Mouse (Mus musculus): ENCODE measurements around the gene Traf3. TPM values are rescaled to one million over a fixed set of nuclear protein-coding genes. Genes with fewer than 3 reads are reported as not detected.

Traf3 gene
- polyA plus RNA-seq, 1 experiment from 2014 or later: 17.3 TPM

DNA sequence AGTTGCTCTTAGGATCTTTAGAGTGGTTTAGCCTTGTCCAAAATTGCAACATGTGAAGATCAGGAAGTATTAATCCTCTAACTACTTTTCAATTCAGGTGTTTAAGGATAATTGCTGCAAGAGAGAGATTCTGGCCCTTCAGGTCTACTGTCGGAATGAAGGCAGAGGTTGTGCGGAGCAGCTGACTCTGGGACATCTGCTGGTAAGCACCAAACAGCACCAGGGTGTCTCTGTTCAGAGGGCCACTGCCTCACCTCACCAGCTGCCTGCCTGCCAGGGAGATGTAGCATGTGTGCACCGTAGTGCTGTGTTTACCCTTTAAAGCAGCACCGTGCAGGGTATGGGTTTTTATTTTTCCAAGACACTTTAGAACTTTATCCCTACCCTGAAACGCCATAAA, 76.2 kb downstream of the Traf3 start:
- Histone ChIP-seq H3K27ac (replicated peaks) (no peak overlapping the region), H3K4me3 (no peak overlapping the region), H3K9me3 (no peaks in the 10 kb centered on the region), H3K4me1 (0 out of 2 replicates have a peak, but pooled peaks cover 6% of the 10 kb centered on the region), H3K36me3 (peaks cover 23% of the 10 kb centered on the region; the same call in 1 of the 2 replicates), H3K27me3 (no peaks in the 10 kb centered on the region), H3K9ac (replicated peaks) (no peak overlapping the region), H3K4me2 (replicated peaks) (no peak overlapping the region)
- no peak for ATAC-seq (replicated peaks)
- WGBS: 90% methylated on average over 5 of the region's 5 CpGs

DNA sequence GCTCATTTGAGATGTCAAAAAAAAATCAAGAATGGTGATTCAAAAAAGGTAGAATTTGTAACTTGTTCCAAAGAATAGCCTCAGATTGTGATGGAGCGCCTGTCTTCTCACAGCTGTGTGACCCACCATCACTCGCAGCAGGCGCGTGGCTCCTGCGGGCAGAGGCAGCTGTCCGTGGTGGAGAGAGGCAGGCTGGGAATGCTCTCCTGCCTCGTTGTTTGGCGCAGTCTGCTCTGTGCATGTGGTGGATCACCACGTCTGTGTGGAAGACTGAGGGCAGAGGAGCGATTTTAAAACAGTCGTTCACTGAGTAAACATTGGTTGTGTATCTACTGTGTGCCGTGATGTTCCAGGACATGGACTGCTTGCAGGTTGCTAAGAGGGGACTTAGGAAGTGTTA, 77.6 kb downstream of the Traf3 start:
- Histone ChIP-seq H3K4me2 (replicated peaks) (no peak overlapping the region), H3K9ac (replicated peaks) (no peak overlapping the region), H3K27me3 (no peaks in the 10 kb centered on the region), H3K9me3 (no peaks in the 10 kb centered on the region), H3K4me1 (0 out of 2 replicates have a peak, but pooled peaks cover under 1% of the 10 kb centered on the region), H3K36me3 (peaks cover 24% of the 10 kb centered on the region; the same call in 1 of the 2 replicates), H3K4me3 (no peak overlapping the region), H3K27ac (replicated peaks) (no peak overlapping the region)
- 91% methylated on average over 12 of the region's 12 CpGs for WGBS
- ATAC-seq (replicated peaks): no peak

DNA sequence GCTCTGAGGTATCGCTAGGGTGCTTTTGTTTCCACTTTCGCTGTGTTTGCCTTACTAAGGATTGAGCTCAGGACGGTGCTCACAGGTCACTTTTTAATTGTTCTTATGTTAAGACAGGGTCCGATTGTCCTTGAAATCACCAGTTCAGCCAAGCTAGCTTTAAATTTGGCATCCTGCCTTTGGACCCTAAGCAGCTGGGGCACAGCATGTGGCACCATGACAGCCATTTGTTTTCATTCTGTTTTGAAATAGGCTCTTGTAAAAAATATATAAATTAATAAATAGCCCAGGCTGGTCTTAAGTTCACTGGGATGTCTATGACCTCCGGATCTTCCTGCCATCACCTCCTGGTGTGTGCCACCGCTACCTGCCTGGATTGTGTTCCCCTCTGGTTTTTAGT, 78.9 kb downstream of the Traf3 start:
- no peak overlapping the region for H3K4me2 ChIP-seq (replicated peaks)
- H3K27me3 ChIP-seq: no peaks in the 10 kb centered on the region
- H3K9ac ChIP-seq (replicated peaks): no peak overlapping the region
- no peak overlapping the region for H3K27ac ChIP-seq (replicated peaks)
- ATAC-seq (replicated peaks): no peak
- H3K4me3 ChIP-seq: no peak overlapping the region
- no peaks in the 10 kb centered on the region for H3K9me3 ChIP-seq
- H3K36me3 ChIP-seq: peaks cover 21% of the 10 kb centered on the region; the same call in 1 of the 2 replicates
- 67% methylated on average over 6 of the region's 6 CpGs for WGBS
- H3K4me1 ChIP-seq: no peaks in the 10 kb centered on the region

DNA sequence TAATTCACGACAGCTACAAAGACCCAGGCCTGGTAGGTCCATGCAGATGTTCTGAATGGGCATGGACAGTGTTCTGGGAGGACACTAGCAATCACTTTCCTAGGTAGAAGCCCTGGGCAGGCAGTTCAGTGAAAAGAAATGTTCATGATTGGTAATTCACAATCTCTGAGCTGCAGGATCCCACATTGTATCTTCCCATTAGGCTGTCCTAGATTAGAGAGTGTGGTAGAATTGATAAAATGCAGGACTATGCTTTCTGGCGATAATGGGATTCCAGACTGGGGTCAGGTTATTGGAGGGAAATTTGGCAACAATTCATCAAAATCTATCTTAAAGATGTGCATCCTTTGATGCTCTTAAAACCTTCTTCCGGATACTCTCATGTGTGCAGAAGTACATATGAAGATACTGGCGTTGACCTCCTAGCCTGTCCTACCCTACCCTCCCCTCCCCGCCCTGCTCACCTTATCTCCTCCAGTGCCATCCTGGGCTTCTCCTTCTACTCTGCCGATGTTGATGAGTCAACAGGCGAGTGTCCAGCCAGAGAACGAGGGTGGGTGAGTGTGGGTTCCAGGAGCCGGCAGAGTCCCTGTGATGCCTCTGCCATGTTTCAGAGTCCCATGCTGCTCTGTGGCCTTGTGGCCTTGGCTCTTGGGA, 80.8 kb downstream of the Traf3 start:
- H3K4me1 ChIP-seq: no peaks in the 10 kb centered on the region
- H3K4me3 ChIP-seq: no peak overlapping the region
- no peak overlapping the region for H3K9ac ChIP-seq (replicated peaks)
- no peak for ATAC-seq (replicated peaks)
- no peaks in the 10 kb centered on the region for H3K9me3 ChIP-seq
- peaks cover 21% of the 10 kb centered on the region; the same call in 1 of the 2 replicates for H3K36me3 ChIP-seq
- no peak overlapping the region for H3K4me2 ChIP-seq (replicated peaks)
- H3K27ac ChIP-seq (replicated peaks): no peak overlapping the region
- 97% methylated on average over 9 of the region's 9 CpGs for WGBS
- H3K27me3 ChIP-seq: no peaks in the 10 kb centered on the region

DNA sequence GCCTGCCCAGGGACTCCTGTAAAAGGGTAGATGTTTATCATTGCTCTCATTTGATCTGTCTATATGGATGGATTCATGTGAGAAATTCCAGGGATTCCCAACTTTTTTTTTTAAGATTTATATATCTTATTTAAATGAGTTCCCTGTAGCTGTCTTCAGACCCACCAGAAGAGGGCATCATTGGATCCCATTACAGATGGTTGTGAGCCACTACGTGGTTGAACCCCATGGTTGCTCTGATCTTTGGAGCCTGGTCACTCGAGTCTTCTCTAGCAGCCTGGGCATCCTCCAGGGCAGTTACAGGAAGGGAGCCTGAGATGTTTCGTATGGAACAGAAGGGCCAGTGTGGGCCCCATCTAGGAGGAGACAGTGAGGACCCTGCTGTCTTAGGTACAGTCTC, 82.9 kb downstream of the Traf3 start:
- H3K4me1 ChIP-seq: no peaks in the 10 kb centered on the region
- H3K27ac ChIP-seq (replicated peaks): no peak overlapping the region
- WGBS: 56% methylated on average over 3 of the region's 3 CpGs
- no peaks in the 10 kb centered on the region for H3K9me3 ChIP-seq
- no peaks in the 10 kb centered on the region for H3K27me3 ChIP-seq
- no peak for ATAC-seq (replicated peaks)
- no peak overlapping the region for H3K9ac ChIP-seq (replicated peaks)
- H3K4me3 ChIP-seq: no peak overlapping the region
- H3K4me2 ChIP-seq (replicated peaks): no peak overlapping the region
- peaks cover 16% of the 10 kb centered on the region; the same call in 1 of the 2 replicates for H3K36me3 ChIP-seq

DNA sequence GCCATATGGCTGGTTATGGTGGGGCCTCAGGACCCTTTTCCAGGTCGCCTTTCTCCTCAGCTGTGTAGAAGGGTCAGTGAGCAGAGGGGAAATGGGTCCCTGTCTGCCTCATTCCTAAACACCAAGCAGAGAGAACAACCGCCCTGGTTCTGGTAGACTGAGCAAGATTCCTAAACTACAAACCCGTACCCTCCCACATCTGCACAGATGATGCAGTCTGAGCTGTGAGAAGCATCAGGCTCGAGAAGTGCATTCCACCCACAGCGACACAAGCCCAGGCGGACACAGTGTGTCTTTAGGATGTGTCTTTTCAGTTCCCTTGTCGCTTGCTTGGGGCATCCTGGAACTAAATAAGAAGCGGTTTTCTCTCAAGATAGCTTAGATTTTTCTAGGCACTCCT, 83.9 kb downstream of the Traf3 start:
- ATAC-seq (replicated peaks): no peak
- Histone ChIP-seq H3K27me3 (no peaks in the 10 kb centered on the region), H3K4me1 (no peaks in the 10 kb centered on the region), H3K4me3 (no peak overlapping the region), H3K36me3 (peaks cover 16% of the 10 kb centered on the region; the same call in 1 of the 2 replicates), H3K9me3 (no peaks in the 10 kb centered on the region), H3K9ac (replicated peaks) (no peak overlapping the region), H3K27ac (replicated peaks) (no peak overlapping the region), H3K4me2 (replicated peaks) (no peak overlapping the region)
- 85% methylated on average over 8 of the region's 8 CpGs for WGBS

DNA sequence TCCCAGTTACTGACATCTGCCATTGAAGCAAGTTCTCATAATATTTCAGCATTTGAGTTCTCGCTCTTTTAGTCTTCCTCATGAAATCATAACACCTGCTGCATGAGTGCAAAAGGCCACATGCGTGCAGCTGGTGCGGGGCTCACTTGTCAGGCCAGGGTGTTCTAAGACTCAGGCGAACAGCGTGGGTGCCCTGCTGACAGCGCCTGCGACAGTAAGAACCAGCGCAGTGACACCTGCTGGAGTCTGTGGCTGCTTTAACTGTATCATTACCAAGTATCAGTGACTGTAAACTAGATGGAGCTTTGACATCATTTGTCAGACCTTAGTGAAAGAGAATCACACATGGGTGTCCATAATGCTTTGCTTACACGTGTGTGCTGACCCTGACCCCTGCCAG, 85.1 kb downstream of the Traf3 start:
- Histone ChIP-seq H3K4me2 (replicated peaks) (no peak overlapping the region), H3K4me3 (no peak overlapping the region), H3K4me1 (no peaks in the 10 kb centered on the region), H3K27me3 (no peaks in the 10 kb centered on the region), H3K9ac (replicated peaks) (no peak overlapping the region), H3K27ac (replicated peaks) (no peak overlapping the region), H3K36me3 (peaks cover 20% of the 10 kb centered on the region; the same call in 1 of the 2 replicates), H3K9me3 (no peaks in the 10 kb centered on the region)
- 69% methylated on average over 9 of the region's 9 CpGs for WGBS
- ATAC-seq (replicated peaks): no peak

DNA sequence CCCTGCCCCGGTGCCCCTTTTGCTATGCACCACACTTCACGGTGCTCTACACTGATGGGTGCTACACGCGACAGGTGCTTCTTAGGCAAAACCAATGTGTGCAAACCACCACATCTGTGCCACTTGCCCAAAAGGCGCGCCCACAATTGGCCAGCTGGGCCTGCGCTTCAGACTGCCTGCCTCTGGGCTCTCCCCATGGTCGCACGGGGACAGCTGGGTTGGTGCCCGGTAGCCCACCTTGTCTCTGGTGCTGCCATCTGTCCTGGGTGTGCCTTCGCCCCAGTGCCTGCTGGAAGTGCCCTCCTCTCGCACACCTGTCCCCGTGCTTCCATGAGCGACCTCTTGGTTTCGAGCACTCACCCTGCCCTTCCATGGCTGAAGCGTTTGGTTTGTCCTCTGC, 97.5 kb downstream of the Traf3 start:
- no peak overlapping the region for H3K4me2 ChIP-seq (replicated peaks)
- no peak overlapping the region for H3K4me3 ChIP-seq
- H3K9me3 ChIP-seq: no peaks in the 10 kb centered on the region
- WGBS: 95% methylated on average over 16 of the region's 16 CpGs
- no peaks in the 10 kb centered on the region for H3K4me1 ChIP-seq
- H3K9ac ChIP-seq (replicated peaks): no peak overlapping the region
- H3K36me3 ChIP-seq: peaks cover 20% of the 10 kb centered on the region; the same call in 1 of the 2 replicates
- no peak overlapping the region for H3K27ac ChIP-seq (replicated peaks)
- no peaks in the 10 kb centered on the region for H3K27me3 ChIP-seq
- ATAC-seq (replicated peaks): no peak

DNA sequence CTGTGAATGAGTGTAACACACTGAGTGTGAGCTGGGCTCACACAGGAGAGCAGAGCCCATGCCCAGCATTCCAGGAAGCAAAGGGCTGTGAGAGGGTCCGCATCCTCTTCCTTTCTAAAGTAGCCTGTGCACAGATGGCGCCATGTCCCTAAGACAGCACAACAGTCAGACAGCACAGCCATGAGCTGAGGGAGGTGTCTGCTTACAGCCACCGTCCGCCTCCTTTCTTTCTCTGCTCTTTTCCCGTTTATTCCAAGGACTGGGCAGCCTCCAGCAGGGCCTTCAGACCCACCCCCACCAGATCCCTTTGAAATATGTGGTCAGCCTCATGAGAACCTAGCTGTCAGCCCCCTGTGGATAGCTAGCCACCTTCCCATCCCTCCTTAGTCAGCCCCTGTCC, 99.0 kb downstream of the Traf3 start:
- peaks cover 7% of the 10 kb centered on the region for H3K27me3 ChIP-seq
- ATAC-seq (replicated peaks): no peak
- H3K4me1 ChIP-seq: no peaks in the 10 kb centered on the region
- no peak overlapping the region for H3K4me3 ChIP-seq
- no peak overlapping the region for H3K27ac ChIP-seq (replicated peaks)
- 65% methylated on average over 5 of the region's 5 CpGs for WGBS
- H3K36me3 ChIP-seq: peaks cover 20% of the 10 kb centered on the region; the same call in 1 of the 2 replicates
- H3K9me3 ChIP-seq: no peaks in the 10 kb centered on the region
- H3K9ac ChIP-seq (replicated peaks): no peak overlapping the region
- no peak overlapping the region for H3K4me2 ChIP-seq (replicated peaks)

DNA sequence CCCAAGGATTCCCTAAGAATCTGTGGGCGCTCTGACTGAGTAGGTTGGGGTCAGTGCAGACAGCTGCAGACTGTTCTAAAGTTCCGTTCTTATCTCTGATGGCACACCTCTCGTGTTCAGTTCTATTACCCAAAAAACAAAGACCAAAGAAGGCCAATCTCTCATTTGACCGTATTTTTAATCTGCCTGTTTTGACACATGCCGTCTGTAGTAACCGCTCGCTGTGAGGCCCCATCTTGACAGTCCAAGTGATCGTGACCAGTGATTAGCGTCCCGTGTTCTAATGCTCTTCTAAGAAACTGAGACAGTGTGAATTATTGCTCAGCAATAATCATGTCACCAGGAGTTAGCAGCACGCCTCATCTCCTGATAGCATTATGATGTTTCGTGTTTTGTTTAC, 100.4 kb downstream of the Traf3 start:
- H3K9ac ChIP-seq (replicated peaks): no peak overlapping the region
- H3K4me2 ChIP-seq (replicated peaks): no peak overlapping the region
- H3K9me3 ChIP-seq: no peaks in the 10 kb centered on the region
- 52% methylated on average over 12 of the region's 12 CpGs for WGBS
- peaks cover 13% of the 10 kb centered on the region; the same call in 1 of the 2 replicates for H3K36me3 ChIP-seq
- no peaks in the 10 kb centered on the region for H3K4me1 ChIP-seq
- no peak overlapping the region for H3K27ac ChIP-seq (replicated peaks)
- H3K4me3 ChIP-seq: no peak overlapping the region
- peaks cover 21% of the 10 kb centered on the region for H3K27me3 ChIP-seq
- ATAC-seq (replicated peaks): no peak

DNA sequence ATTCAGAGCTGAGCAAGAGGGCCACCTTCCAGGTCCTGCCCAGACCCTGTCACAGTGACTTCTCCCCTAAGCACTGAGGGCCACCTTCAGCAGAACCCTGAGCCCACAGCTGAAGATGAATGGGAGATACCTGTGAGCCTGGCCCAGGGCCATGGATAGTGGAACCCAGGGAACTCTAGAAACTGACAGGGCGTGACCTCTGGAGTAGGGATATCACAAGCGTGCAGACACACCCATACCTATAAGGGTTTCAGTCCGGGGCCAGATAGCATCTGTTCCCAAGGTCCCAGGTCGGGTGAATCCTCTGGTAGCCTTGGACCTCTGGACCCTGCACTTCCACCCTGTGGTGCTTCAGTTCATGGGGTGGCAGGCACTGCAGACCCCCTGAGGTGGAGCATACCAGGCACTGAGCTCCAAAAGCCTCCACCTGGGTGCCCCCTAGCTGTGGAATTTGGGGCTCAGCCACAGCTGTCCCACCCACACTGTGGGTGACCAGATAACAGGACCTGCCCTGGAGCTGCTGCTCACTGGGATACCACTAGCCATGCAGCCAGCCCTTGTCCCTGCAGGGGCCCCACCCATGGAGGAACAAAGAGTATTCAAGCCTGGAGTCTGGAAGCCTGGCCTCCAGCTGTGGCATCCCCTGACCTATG, 101.6 kb downstream of the Traf3 start:
- peaks cover 33% of the 10 kb centered on the region for H3K27me3 ChIP-seq
- H3K4me3 ChIP-seq: no peak overlapping the region
- no peak overlapping the region for H3K9ac ChIP-seq (replicated peaks)
- no peaks in the 10 kb centered on the region for H3K9me3 ChIP-seq
- H3K4me2 ChIP-seq (replicated peaks): no peak overlapping the region
- WGBS: 71% methylated on average over 4 of the region's 4 CpGs
- no peak for ATAC-seq (replicated peaks)
- H3K27ac ChIP-seq (replicated peaks): no peak overlapping the region
- no peaks in the 10 kb centered on the region for H3K4me1 ChIP-seq
- H3K36me3 ChIP-seq: peaks cover 8% of the 10 kb centered on the region; the same call in 1 of the 2 replicates

DNA sequence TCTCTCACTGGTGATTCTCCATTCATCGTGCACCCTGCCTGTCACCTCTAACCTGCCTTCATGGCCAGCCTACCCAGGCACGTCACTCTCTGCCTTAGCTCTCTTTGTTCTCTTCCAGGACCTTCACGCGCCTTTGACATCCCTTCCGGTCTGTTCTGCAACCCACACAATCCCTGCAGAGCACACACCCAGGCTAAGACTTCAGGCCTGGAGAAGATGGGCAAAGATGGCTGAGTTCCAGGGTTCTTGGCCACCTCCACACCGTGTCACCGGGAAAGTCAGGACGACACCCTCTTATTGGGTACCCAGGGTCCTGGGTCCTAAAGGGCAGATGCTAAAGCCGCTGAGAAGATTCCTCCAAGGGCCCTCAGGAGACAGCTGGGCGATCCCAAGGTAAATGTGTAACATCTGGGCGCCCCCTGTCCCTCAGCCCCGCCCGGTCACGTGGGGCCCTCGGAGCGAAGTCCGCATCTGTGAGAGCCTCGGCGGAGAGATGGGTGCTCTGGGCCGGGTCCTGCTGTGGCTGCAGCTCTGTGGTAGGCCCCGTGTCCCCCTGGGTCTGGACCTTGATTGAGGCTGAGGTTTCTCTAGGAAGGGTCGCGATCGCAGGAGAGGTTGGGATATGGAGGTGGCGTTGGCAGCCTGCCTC, 104.6 kb downstream of the Traf3 start, which contains the start of gene Amn:
TSS of gene Amn (plus strand) at position 467 of the 649 bp plus-strand sequence.
- no peak for ATAC-seq (replicated peaks)
- peaks cover 20% of the 10 kb centered on the region for H3K4me1 ChIP-seq
- H3K36me3 ChIP-seq: no peaks in the 10 kb centered on the region
- no peak within 1 kb of the TSS for H3K4me2 ChIP-seq (replicated peaks)
- no peak within 1 kb of the TSS for H3K27ac ChIP-seq (replicated peaks)
- no peak within 1 kb of the TSS for H3K9ac ChIP-seq (replicated peaks)
- peaks cover 63% of the 10 kb centered on the region for H3K27me3 ChIP-seq
- H3K4me3 ChIP-seq: no peak within 1 kb of the TSS
- H3K9me3 ChIP-seq: no peaks in the 10 kb centered on the region
- WGBS: 41% methylated on average over 25 of the region's 25 CpGs
